Mouse (Mus musculus): ENCODE data around the gene Rfxap.

Gene Rfxap

DNA sequence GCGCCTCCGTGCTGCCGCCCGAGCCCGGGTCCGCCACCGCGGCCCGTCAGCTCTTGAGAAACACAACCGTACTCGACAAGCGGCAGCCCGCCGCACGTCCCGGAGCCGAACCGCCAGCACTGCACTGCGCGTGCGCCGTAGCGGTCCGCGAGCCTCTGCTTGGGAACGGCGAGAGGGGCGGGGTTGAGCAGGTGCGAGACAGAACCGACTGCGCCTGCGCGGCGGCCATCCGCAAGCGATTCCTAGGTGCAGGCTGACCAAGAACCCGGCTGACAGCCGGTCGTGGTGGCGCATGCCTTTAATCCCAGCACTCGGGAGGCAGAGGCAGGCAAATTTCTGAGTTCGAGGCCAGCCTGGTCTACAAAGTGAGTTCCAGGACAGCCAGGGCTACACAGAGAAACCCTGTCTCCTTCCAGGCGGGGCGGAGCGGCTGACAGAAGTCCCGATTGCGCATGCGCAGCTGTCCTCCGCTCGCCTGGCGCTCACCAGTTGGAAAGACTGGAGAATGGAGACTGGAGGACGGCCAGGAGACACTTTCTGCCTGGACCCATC is at the start of gene Rfxap:
Gene Rfxap, minus strand, starts transcription at position 126 of the 552 bp plus-strand sequence.
- peak; percentile 98 for DNase-seq

DNA sequence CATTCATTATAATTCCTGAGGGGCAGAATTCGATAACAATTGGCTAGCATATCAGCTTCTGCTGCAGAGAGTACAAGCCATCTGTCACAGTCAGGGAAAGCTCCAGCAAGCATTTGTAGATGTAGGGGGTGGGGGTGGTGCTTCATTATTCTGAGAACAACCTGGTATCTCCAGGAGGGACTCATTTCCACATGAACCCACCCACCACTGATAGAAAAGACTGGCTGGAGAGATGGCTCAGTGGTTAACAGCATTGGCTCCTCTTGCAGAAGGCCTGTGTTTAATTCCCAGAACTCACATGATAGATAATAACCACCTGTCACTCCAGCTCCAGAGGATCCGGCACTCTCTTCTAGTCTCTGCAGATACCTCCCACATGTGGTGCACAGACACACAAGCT is 27.8 kb upstream of the Rfxap start:
- no peak for DNase-seq

DNA sequence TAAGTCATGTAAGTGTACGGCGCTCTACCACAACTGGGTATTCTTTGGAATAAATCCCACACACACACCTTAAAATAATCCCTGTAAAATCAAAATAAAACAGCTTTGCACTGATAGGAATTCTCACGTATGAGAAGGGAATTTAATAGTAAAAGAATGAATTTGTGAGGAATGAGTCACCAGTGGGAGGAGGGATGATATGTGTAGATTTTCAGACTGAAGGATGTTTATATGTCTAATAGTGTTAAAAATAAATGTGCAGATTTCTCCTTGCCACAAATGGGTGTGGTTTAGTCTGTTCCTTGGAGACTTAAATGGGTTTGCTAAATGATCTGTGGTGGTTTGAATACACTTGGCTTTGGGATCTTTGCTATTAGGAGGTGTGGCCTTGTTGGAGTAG is 24.9 kb upstream of the Rfxap start:
- no peak for DNase-seq

GRCm38 (mm10) chr3:54822526-54822925 is 14.9 kb upstream of the Rfxap start:
- DNase-seq, result no peak

DNA sequence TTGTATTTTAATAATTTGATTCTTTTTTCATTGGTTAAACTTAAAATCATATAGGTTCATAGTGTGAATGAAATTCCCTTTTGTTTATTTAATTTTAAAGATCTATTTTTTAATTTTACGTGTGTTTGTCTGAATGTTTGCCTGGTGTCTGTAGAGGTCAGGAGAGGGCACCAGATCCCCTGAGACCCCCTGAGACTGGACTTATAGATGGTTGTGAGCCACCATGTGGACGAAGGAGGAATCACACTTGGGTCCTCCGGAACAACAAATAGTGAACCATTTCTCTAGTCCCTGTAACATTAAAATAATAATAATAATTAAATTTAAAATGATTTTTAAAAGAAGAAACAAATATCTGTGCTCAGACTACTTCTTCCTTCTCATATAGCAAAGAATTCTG is 7.7 kb upstream of the Rfxap start:
- DNase-seq, result peak; percentile 58

DNA sequence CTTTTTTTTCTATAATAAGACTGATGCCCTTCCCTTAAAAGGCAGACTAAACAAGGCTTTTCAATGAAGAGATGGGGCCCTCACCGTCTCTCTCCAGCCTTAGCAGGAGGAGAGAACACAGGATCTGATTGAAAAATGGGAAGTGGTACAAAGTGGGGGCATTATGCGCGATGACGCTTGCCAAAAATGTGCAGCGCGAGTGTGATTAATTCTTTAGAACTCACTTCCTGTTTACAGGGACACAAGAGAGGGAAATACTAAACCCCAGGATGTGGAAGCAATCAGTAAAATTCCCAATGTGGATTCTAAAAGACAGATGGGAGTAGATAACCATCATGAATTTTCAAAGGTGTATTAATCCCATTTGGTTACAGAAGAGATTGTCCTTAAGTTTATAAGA is 7.0 kb upstream of the Rfxap start:
- no peak for DNase-seq

GRCm38 (mm10) chr3:54813418-54813988 is 5.9 kb upstream of the Rfxap start:
- no peak for DNase-seq

DNA sequence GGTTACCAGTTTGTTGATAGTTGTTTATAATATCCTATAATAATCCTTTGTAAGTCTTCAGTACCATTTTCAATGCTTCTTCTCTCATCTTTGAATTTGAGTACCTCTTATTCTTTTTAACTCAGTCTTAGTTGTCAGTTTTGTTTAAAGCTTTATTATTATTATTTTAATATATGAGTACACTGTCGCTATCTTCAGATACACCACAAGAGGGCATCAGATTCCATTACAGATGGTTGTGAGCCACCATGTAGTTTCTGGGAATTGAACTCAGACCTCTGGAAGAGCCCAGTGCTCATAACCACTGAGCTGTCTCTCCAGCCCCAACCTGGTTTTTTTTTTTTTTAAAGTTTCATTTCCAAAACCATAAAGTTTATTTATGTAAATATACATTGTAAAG is 4.0 kb upstream of the Rfxap start:
- DNase-seq, result no peak

- no peak for DNase-seq
These were observed 1.5 kb upstream of the Rfxap start for GRCm38 (mm10) chr3:54809111-54809510.

- peak; percentile 56 for DNase-seq
These were observed 430 bp downstream of the Rfxap start for GRCm38 (mm10) chr3:54807061-54807661.

GRCm38 (mm10) chr3:54803713-54804112 is 3.9 kb downstream of the Rfxap start:
- DNase-seq, result no peak

DNA sequence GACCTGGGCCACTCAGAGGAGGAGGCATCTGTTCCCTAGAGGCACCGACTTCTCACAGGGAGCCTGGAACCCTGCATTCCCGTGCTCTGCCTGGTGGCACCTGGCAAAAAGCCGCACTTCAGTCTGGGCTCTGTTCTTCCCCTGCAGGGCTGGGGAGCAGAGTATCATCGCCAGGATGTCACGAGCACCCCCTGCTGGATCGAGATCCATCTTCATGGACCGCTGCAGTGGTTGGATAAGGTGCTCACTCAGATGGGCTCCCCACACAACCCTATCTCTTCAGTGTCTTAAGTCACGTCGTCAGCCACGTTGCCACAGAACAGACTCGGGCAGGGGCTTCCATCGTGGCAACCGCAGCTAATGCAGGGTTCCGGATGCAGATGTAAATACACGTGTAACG is 10.4 kb downstream of the Rfxap start:
- DNase-seq, result peak; percentile 72

- DNase-seq, result no peak
These were observed 11.8 kb downstream of the Rfxap start for GRCm38 (mm10) chr3:54795806-54796205.

DNA sequence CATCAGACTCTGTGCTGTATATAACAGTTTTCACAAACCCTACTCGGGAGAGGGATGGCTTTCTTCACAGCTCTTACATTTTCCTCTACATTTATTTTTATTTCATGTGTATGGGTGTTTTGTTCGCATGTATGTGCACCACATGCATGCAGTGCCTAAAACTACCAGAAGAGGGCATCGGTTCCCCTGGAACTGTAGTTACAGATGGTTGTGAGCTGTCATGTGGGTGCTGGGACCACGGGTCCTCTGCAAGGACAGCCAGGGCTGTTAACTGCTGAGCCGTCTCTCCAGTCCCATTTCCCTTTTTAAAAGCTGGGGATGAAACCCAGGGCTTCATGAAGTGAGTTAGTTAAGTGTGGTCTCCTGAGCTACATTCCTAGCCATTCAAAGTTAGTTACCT is 12.2 kb downstream of the Rfxap start:
- no peak for DNase-seq

- DNase-seq, result no peak
These were observed 13.8 kb downstream of the Rfxap start for GRCm38 (mm10) chr3:54793762-54794161.

GRCm38 (mm10) chr3:54791822-54792677 is 15.5 kb downstream of the Rfxap start:
- no peak for DNase-seq

DNA sequence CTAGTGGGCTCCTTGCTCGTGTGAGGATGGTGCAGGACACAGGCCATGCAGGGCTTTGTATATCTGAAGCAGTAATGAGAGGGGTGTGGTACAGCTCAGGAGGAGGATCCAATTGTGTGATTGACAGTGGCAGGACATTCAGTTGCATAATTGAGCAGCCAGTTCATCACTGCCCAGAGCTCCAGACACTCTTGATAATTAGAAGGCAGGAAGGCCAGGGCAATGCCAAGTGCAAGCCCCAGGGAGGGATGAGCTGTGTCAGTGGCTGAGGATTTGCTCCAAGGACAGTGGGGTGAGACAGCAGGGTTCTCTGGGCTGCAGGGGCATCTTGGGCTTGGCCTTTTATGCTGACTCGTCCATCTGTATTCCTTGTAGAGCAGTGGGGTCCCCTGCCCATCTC is 17.0 kb downstream of the Rfxap start:
- no peak for DNase-seq

DNA sequence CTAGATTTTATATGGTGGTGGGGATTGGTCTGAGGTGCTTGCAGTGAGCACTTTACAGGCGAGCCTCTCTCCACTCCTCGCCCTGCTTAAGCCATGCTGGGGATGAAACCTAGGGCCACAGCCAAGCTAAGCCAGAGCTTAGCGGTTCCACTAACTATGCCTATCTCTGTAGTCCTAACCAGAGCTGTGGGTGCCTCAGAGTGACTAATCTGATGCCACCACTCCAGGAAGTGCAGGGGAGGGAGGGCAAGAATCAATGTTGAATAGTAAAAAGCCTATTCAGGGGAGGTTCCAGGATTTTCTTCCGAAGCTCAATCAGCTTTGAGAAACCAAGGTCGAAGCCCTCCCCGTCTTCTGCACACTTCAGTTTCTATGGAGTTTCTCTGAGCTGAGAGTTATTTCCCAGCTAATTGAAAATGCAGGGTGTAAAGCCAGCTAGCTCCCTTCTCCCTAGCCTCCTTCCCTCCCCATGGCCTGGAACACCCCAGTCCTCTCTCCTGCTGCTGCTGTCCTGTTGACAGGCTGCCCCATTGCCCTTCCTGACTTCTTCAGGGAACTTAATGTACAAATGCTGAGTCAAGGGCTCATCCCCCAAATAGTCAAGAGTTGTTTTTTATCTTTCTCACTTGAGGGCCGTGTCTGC is 31.5 kb downstream of the Rfxap start:
- DNase-seq, result no peak

- DNase-seq, result no peak
These were observed 34.0 kb downstream of the Rfxap start for GRCm38 (mm10) chr3:54773613-54774012.

GRCm38 (mm10) chr3:54769349-54770275 is 38.0 kb downstream of the Rfxap start:
- no peak for DNase-seq

DNA sequence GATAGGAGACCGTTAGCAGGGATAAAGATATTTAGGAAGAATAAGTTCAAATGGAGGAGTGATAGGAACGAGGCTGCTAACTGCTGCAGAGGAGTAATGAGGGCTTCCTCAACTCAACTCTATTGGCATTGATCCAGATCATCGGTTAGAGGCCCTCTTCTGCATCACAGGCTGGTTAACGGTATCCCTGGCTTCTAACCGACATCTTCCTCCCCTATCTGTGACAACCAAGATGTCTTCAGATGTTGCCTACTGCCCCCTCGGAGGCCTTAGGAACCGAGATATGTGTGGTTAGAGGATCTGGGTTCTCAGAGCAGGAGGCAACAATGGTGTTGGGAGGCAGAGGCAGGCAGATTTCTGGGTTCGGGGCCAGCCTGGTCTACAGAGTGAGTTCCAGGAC is 39.0 kb downstream of the Rfxap start:
- no peak for DNase-seq

GRCm38 (mm10) chr3:54766811-54767210 is 40.8 kb downstream of the Rfxap start:
- no peak for DNase-seq

Data from right cerebral cortex, postnatal 14 days (tissue).